Comparison of ENCODE assay signal across 15 mouse cellular contexts in the genomic region with DNA sequence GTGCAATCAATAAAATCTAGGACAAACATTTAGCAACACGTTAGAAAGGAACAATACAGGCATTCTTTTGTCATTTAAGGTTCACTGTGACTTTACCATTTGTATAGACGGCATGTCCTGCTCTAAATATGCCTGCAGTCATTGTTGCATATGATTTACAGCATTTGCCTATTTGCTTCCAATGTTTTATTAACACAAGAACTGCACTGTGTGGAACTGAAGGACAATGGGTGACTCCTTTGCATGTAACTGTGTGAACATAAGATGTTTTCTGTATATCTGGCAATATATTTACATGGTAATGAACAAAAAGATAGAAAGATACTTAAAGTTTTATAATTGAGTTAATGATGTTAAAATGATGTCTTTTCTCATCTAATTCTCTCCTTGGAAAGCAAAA.
"Had no signal": no experiment of that assay in that cellular context is flagged by ENCODE, and none has a peak within 500 bp of the region (broad histone marks: within the 10 kb centered on the region; RNA-seq: fewer than 3 reads in every experiment).

No protein-coding gene starts in this region.

- H3K27me3 ChIP-seq: neural tube, embryonic 13.5 days; stomach, embryonic 15.5 days had no signal

- H3K4me2 ChIP-seq: neural tube, embryonic 13.5 days; stomach, embryonic 15.5 days had no signal

- H3K36me3 ChIP-seq: neural tube, embryonic 13.5 days; stomach, embryonic 15.5 days had no signal

- H3K4me1 ChIP-seq: stomach, embryonic 15.5 days had no signal

- H3K9ac ChIP-seq: neural tube, embryonic 13.5 days; stomach, embryonic 15.5 days had no signal

- H3K4me3 ChIP-seq: neural tube, embryonic 13.5 days; stomach, embryonic 15.5 days had no signal

- DNase-seq: retina, postnatal 1 day; right cerebral cortex, adult 18-20 months; right cerebral cortex, postnatal 14 days; right cerebral cortex, postnatal 25 days; right cerebral cortex, postnatal 4 days; spleen, adult 18-20 months; thymus, adult 18-20 months; thymus, adult 2 months; thymus, postnatal 14 days; thymus, postnatal 25 days; thymus, postnatal 36 days; thymus, postnatal 4 days had no signal

- H3K27ac ChIP-seq: neural tube, embryonic 13.5 days; stomach, embryonic 15.5 days; stomach, postnatal 0 days had no signal

- H3K9me3 ChIP-seq: neural tube, embryonic 13.5 days; stomach, embryonic 15.5 days had no signal
